Mouse (Mus musculus): ENCODE measurements around the gene Klf1.

GRCm38 (mm10) chr8:84946528-84947240, 45.0 kb downstream of the Klf1 start, which contains the start of gene Rtbdn:
- peak; percentile 48 for TF ChIP-seq CTCF (IDR thresholded peaks at IDR 0.05; ENCODE audit: low read depth)
- TF ChIP-seq EP300 (IDR thresholded peaks at IDR 0.05; ENCODE audit: low read depth): no peak
